Mouse (Mus musculus) lung, adult 2 months (tissue): Measurements from ENCODE around the gene Strada.

ENCODE experiments used
- CTCF ChIP-seq: fragments of 200-500 bp; IDR thresholded peaks from 2 replicates; pipeline ENCODE4 v1.5.1; 2011; ENCODE audit warnings: mild to moderate bottlenecking, low read length, control low read depth; ENCODE audit not compliant: insufficient read depth
- POLR2A ChIP-seq: fragments of 200-500 bp; IDR thresholded peaks from 2 replicates; pipeline ENCODE4 v1.6.1; 2011; ENCODE audit warnings: low read depth, mild to moderate bottlenecking, control low read depth, low read length, borderline replicate concordance; ENCODE audit errors: extremely low read depth

- TF ChIP-seq CTCF (no peak), POLR2A (no peak)
These were observed 77.2 kb downstream of the Strada start for GRCm38 (mm10) chr11:106124784-106125183.
